Mouse (Mus musculus) liver, embryonic 16.5 days (tissue): ENCODE data around the gene Erich6. TPM values are rescaled to one million over a fixed set of nuclear protein-coding genes. Genes with fewer than 3 reads are reported as not detected.

ENCODE experiments used
- ATAC-seq: fragments of 200-750 bp; cut with Nextera tagmentation; 2 replicates; pipeline ENCODE4 v1.8.0; 2017; ENCODE audit warnings: low read depth, mild to moderate bottlenecking, moderate number of reproducible peaks, moderate library complexity
- H3K27ac ChIP-seq: fragments of 300-500 bp; sonication (generic); 2 replicates; pipeline ENCODE4 v1.5.1; 2014; ENCODE audit warnings: mild to moderate bottlenecking, low read length
- H3K27me3 ChIP-seq: fragments of 300-500 bp; sonication (generic); 2 replicates; pipeline ENCODE4 v1.6.1; 2014; ENCODE audit warnings: low read depth, low read length, mixed read lengths; ENCODE audit not compliant: control insufficient read depth, insufficient read depth
- H3K36me3 ChIP-seq: fragments of 300-500 bp; sonication (generic); 2 replicates; pipeline ENCODE4 v1.6.1; 2014; ENCODE audit warnings: mild to moderate bottlenecking; ENCODE audit not compliant: control insufficient read depth, insufficient read depth
- H3K4me1 ChIP-seq: fragments of 300-500 bp; sonication (generic); 2 replicates; pipeline ENCODE4 v1.6.1; 2014; ENCODE audit warnings: low read depth, low read length, mixed read lengths; ENCODE audit not compliant: control insufficient read depth
- H3K4me2 ChIP-seq: fragments of 300-500 bp; sonication (generic); 2 replicates; pipeline ENCODE4 v1.6.1; 2014; ENCODE audit warnings: low read depth, low read length, mixed read lengths
- H3K4me3 ChIP-seq: fragments of 300-500 bp; sonication (generic); 2 replicates; pipeline ENCODE4 v1.5.1; 2014; ENCODE audit warnings: low read depth, mild to moderate bottlenecking, low read length
- H3K9ac ChIP-seq: fragments of 300-500 bp; sonication (generic); 2 replicates; pipeline ENCODE4 v1.6.1; 2014; ENCODE audit warnings: low read depth, low read length
- H3K9me3 ChIP-seq: fragments of 300-500 bp; sonication (generic); replicated peaks from 2 replicates; pipeline ENCODE4 v1.6.1; 2016; ENCODE audit warnings: low read length; ENCODE audit not compliant: control insufficient read depth
- WGBS: fragments of 180-500 bp; shearing (Covaris S2); extraction: QIAGEN DNeasy Blood & Tissue Kit; methylation state at CpG from one replicate; pipeline ENCODE4 v1.1.7; 2014; ENCODE audit not compliant: insufficient replicate concordance; 5-methylcytosine and 5-hydroxymethylcytosine counted together
- polyA plus RNA-seq: library from polyadenylated mRNA; unstranded; fragments of >200 nt; fragmentation: Nextera tagmentation; extraction: Ambion mirVana; gene quantifications from 2 replicates; pipeline ENCODE4 v1.2.1, GENCODE M21; 2015

Gene Erich6
- polyA plus RNA-seq, 1 experiment from 2014 or later: not detected

GRCm38 (mm10) chr3:58655362-58656130 lies 18.5 kb upstream of the Erich6 start:
- no peak; the same call in 1 of the 2 replicates for ATAC-seq
- Histone ChIP-seq H3K9ac (no peak overlapping the region), H3K27me3 (no peaks in the 10 kb centered on the region), H3K4me1 (no peaks in the 10 kb centered on the region), H3K4me3 (no peak overlapping the region), H3K4me2 (no peak overlapping the region), H3K9me3 (no peaks in the 10 kb centered on the region), H3K27ac (no peak overlapping the region), H3K36me3 (no peaks in the 10 kb centered on the region)
- 43% methylated on average over 17 of the region's 17 CpGs for WGBS

- H3K9ac ChIP-seq: no peak overlapping the region
- H3K27me3 ChIP-seq: no peaks in the 10 kb centered on the region
- no peaks in the 10 kb centered on the region for H3K36me3 ChIP-seq
- WGBS: 50% methylated on average over 5 of the region's 5 CpGs
- H3K4me2 ChIP-seq: no peak overlapping the region
- H3K4me1 ChIP-seq: no peaks in the 10 kb centered on the region
- H3K4me3 ChIP-seq: no peak overlapping the region
- no peaks in the 10 kb centered on the region for H3K9me3 ChIP-seq
- no peak overlapping the region for H3K27ac ChIP-seq
- no peak for ATAC-seq
Measured at GRCm38 (mm10) chr3:58653907-58654306, 16.9 kb upstream of the Erich6 start.

GRCm38 (mm10) chr3:58650328-58650727 lies 13.3 kb upstream of the Erich6 start:
- Histone ChIP-seq H3K4me2 (no peak overlapping the region), H3K4me3 (no peak overlapping the region), H3K27ac (no peak overlapping the region), H3K9me3 (no peaks in the 10 kb centered on the region), H3K36me3 (no peaks in the 10 kb centered on the region), H3K4me1 (no peaks in the 10 kb centered on the region), H3K27me3 (no peaks in the 10 kb centered on the region), H3K9ac (no peak overlapping the region)
- WGBS: 20% methylated on average over 4 of the region's 4 CpGs
- no peak for ATAC-seq

GRCm38 (mm10) chr3:58647179-58647578 lies 10.2 kb upstream of the Erich6 start:
- H3K9ac ChIP-seq: no peak overlapping the region
- no peaks in the 10 kb centered on the region for H3K36me3 ChIP-seq
- no peaks in the 10 kb centered on the region for H3K27me3 ChIP-seq
- no peak for ATAC-seq
- H3K4me1 ChIP-seq: no peaks in the 10 kb centered on the region
- no peak overlapping the region for H3K27ac ChIP-seq
- H3K4me3 ChIP-seq: no peak overlapping the region
- WGBS: 49% methylated on average over 2 of the region's 2 CpGs
- no peak overlapping the region for H3K4me2 ChIP-seq
- no peaks in the 10 kb centered on the region for H3K9me3 ChIP-seq

GRCm38 (mm10) chr3:58646180-58646579 lies 9.2 kb upstream of the Erich6 start:
- no peaks in the 10 kb centered on the region for H3K9me3 ChIP-seq
- ATAC-seq: no peak
- no peaks in the 10 kb centered on the region for H3K36me3 ChIP-seq
- H3K9ac ChIP-seq: no peak overlapping the region
- 57% methylated on average over 4 of the region's 4 CpGs for WGBS
- no peaks in the 10 kb centered on the region for H3K4me1 ChIP-seq
- no peak overlapping the region for H3K4me3 ChIP-seq
- H3K4me2 ChIP-seq: no peak overlapping the region
- no peaks in the 10 kb centered on the region for H3K27me3 ChIP-seq
- no peak overlapping the region for H3K27ac ChIP-seq

GRCm38 (mm10) chr3:58631693-58632092 lies 5.3 kb downstream of the Erich6 start:
- Histone ChIP-seq H3K4me1 (peaks cover 4% of the 10 kb centered on the region; the same call in 1 of the 2 replicates), H3K27ac (no peak overlapping the region), H3K9me3 (no peaks in the 10 kb centered on the region), H3K27me3 (no peaks in the 10 kb centered on the region), H3K36me3 (no peaks in the 10 kb centered on the region), H3K4me2 (no peak overlapping the region), H3K4me3 (no peak overlapping the region), H3K9ac (no peak overlapping the region)
- 63% methylated on average over 2 of the region's 2 CpGs for WGBS
- ATAC-seq: no peak

- no peak overlapping the region for H3K4me2 ChIP-seq
- H3K4me3 ChIP-seq: no peak overlapping the region
- H3K27ac ChIP-seq: no peak overlapping the region
- H3K4me1 ChIP-seq: no peaks in the 10 kb centered on the region
- no peak for ATAC-seq
- H3K9ac ChIP-seq: no peak overlapping the region
- no peaks in the 10 kb centered on the region for H3K36me3 ChIP-seq
- WGBS: 52% methylated on average over 4 of the region's 4 CpGs
- no peaks in the 10 kb centered on the region for H3K9me3 ChIP-seq
- H3K27me3 ChIP-seq: no peaks in the 10 kb centered on the region
Measured at GRCm38 (mm10) chr3:58624981-58625380, 12.0 kb downstream of the Erich6 start.

- H3K4me3 ChIP-seq: no peak overlapping the region
- 51% methylated on average over 3 of the region's 3 CpGs for WGBS
- H3K9me3 ChIP-seq: no peaks in the 10 kb centered on the region
- no peaks in the 10 kb centered on the region for H3K36me3 ChIP-seq
- ATAC-seq: no peak
- H3K27me3 ChIP-seq: no peaks in the 10 kb centered on the region
- no peak overlapping the region for H3K9ac ChIP-seq
- H3K27ac ChIP-seq: no peak overlapping the region
- no peak overlapping the region for H3K4me2 ChIP-seq
- no peaks in the 10 kb centered on the region for H3K4me1 ChIP-seq
Measured at GRCm38 (mm10) chr3:58622665-58623394, 14.2 kb downstream of the Erich6 start.

GRCm38 (mm10) chr3:58621066-58621465 lies 15.9 kb downstream of the Erich6 start:
- Histone ChIP-seq H3K4me2 (no peak overlapping the region), H3K9ac (no peak overlapping the region), H3K4me1 (no peaks in the 10 kb centered on the region), H3K27ac (no peak overlapping the region), H3K27me3 (no peaks in the 10 kb centered on the region), H3K36me3 (no peaks in the 10 kb centered on the region), H3K9me3 (no peaks in the 10 kb centered on the region), H3K4me3 (no peak overlapping the region)
- 62% methylated on average over 7 of the region's 7 CpGs for WGBS
- no peak for ATAC-seq
